Mouse (Mus musculus) frontal cortex, postnatal 25 days (tissue): ENCODE measurements around the gene 9230102O04Rik.

Experiments
- DNase-seq, 2 experiments: peaks; one replicate each; pipeline ENCODE4 v3.0.0; 2022; ENCODE audit warnings: low spot score in 2 of 2

Gene 9230102O04Rik

DNA sequence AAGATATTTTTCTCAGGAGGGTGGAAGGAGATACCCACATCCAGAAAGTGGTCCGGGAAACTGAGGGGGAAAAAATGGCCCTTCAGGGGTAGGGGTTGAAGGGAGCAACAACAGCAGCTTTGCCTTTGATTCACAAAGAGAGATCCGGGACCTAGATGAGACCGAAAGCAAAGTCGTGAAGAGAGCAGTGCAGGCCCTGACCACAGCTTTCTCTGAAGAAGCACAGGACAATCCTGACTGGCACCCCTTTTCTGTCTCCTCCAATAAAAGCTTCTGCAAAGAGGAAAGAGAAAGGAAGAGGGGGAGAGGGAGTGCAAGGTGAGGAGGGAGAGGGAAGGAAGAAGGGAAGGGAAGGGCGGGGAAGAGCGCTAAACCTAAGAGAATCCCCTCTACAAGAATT lies 17.5 kb downstream of the 9230102O04Rik start:
- no peak for DNase-seq

DNA sequence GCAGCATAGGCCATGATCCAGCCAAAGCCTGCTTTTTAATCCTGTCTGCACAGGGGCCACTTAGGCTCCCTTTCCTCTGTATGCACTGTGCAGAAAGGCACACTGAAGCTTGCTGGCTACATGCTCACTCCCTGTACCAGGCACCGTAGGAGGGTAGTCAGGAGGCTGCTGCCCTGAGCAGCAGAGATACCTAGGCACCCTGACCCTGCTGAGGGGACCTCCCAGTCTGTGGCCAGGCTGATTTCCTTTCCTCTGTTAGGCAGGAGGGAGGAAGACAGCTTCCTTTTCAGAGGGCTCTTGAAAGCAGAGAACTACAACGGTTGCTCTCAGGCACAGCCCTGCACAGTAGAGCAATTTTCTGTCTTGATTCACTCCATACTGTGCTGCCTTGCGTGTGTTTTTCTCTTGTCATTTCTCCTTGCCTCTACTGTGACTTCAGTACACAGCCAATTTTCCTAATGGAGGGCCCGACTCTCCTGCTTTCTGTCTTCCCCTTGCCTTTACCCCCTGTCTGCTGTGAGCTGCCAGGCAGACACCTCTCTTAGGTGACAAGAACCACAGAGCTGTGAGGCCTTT lies 18.1 kb downstream of the 9230102O04Rik start:
- DNase-seq: no peak

DNA sequence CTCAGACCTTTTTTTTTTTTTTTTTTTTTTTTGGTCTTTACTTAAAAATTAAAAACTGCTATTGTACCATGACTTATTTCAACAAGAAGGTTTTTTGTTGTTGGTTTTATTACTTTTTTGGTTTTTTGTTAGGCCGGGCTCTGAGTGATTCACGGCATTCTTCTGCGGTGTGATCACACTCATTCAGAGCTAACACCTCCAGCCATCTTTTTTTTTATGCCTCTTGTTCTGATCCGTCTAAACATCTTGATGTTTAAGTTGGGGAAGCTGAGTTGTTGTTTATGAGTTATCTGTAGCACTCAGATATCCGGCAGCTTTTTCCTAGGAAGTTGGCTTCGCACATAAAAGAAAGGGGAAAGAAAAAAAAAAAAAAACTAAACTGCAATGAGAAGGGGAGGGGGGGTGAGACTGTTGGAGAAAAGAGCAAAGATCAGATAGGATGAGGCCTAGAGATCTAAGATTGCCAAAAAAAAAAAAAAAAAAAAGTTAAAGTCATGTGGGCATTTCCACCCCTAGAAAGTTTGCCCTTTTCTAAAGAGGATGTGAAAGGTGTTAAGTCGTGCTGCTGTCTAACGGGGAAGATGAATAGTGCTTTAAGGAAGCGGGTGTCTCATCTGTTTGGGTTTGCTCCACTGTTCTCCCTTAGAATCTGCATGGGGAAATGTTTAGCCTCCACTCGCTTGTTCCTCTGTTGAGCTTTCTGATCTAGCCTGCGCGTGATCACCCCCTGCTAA lies 22.1 kb downstream of the 9230102O04Rik start:
- DNase-seq: no peak

DNA sequence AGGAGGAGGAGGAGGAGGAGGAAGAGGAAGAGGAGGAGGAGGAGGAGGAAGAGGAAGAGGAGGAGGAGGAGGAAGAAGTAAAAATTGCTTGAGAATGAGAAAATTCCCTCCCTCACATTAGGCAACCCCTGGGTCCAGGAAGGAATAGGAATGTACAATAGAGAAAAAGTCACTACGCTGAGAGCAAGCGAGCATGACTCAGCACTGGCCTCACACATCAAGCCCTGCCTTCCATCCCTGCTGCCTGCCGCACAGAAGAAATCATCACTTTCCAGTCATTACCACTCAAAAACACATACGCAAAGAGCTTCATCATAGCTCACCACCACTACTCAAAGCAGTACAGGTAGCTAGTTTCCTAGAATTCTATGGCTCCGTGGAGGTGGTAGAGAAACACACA lies 28.6 kb downstream of the 9230102O04Rik start:
- no peak for DNase-seq

DNA sequence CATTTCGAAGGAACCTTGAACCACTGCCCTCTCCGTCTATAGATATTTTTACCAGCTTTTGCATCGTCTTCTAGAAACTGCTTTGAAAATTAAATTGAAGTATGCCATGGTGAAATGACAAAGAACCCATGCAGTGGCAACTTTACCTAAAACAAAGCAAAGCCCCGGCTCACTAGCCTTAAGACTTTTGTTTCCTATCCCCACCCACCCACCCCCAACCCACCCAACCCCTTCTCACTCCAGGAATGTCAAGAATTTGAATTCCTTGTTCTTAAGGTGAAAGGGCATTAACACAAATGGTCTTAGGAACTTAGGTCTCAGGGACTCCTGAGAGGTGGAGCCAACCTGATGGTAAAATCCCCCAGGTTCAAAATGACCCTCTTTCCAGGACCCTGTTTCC lies 33.5 kb downstream of the 9230102O04Rik start:
- no peak for DNase-seq

DNA sequence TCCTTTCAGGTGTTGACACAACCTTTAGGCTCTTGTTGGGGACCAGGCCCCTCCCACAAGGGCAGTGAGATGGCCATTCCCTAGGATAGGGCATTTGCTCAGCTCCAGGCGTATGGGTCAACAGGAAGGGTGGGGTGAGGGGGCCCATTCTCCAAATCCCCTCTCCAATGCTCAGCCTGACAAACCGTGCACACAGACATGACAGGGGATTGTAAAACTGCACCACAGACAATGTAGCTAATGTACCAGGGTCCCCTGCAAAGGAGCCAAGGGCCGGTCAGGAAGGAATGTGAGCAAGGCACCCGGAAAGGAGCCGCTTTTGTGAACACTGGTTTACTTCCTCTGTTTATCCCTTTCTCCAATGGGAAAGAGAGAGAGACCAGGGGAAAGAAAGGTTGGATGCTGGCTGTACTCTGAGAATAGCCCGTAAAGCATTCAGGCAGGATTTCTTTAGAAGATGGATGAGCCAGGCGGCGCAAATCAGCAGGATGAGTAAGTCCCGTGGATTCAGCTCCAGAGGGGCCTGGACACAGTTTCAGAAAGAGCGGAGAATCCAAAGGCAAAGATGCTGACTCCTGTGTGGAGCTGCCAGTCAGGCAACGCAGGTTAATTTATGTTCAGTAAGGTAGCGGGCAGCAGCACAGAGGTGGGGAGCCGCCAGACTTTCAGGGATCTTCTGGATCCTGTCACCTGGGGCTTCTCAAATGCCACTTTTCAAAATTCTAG lies 36.3 kb downstream of the 9230102O04Rik start:
- DNase-seq: no peak

DNA sequence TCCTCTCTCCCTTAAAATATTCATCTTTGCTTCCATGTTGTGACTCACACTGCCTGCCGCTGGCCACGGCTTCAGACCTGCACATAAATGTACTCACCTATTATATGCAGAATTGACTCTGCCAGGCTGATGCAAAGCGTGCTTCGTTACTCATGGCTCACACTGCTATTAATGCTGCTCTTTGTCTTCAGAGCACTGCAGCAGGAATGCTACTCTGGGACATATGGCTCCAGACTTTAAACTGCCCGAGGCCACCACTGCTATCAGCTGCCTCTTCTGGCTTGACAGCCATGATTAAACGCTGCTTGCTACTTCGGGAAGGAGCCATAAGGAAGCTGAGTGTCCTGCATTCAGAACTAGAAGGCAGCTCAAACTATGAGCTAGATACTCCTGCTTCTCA lies 54.1 kb downstream of the 9230102O04Rik start:
- DNase-seq: no peak

DNA sequence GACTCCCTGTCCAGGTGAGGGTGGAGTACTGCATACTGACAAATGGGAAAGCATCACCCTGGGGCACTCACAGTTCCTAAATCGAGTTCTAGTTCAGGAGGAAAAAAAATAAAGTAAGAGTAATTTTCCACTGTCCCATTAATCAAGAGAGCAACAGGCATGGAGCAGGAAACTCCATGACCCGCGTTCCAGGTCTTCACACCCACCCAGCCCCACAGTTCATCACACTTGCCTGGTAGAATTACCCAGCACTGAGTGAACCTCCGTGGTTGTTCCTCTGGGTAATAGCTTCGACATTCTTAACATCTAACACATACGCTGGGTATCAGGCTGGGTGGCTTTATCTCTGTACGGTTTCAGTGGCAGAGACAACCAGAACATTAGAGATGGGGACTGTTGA lies 55.6 kb downstream of the 9230102O04Rik start:
- no peak for DNase-seq
